Mouse (Mus musculus) myocyte (in vitro differentiated cells): ENCODE measurements around the gene Scn4b.

ENCODE experiments used
- MAX ChIP-seq: IDR thresholded peaks from one replicate; pipeline ENCODE4 v1.6.1; 2011; ENCODE audit warnings: low read depth, mild to moderate bottlenecking, control low read depth
- MYOD1 ChIP-seq, 3 experiments: IDR thresholded peaks; one replicate each; pipeline ENCODE4 v1.6.1; 2011; ENCODE audit warnings: control low read depth in 2 of 3, low read depth in 2 of 3, mild to moderate bottlenecking in 2 of 3, moderate library complexity in 1 of 3; ENCODE audit not compliant: insufficient read length in 2 of 3, control insufficient read depth in 1 of 3
- MYOG ChIP-seq, 3 experiments: IDR thresholded peaks; one replicate each; pipeline ENCODE4 v1.6.1; 2011; ENCODE audit warnings: control low read depth in 2 of 3, low read depth in 2 of 3, mild to moderate bottlenecking in 2 of 3; ENCODE audit not compliant: insufficient read length in 2 of 3, control insufficient read depth in 1 of 3, insufficient read depth in 1 of 3
- POLR2A ChIP-seq: IDR thresholded peaks from one replicate; pipeline ENCODE4 v1.6.1; 2011; ENCODE audit warnings: low read depth, mild to moderate bottlenecking, control low read depth, moderate library complexity; ENCODE audit not compliant: insufficient read length
- POLR2AphosphoS2 ChIP-seq: IDR thresholded peaks from one replicate; pipeline ENCODE4 v1.6.1; 2011; ENCODE audit warnings: low read depth, control low read depth; ENCODE audit not compliant: insufficient read length
- SRF ChIP-seq: IDR thresholded peaks from one replicate; pipeline ENCODE4 v1.6.1; 2011; ENCODE audit warnings: low read depth; ENCODE audit not compliant: control insufficient read depth, insufficient read length
- USF1 ChIP-seq: IDR thresholded peaks from one replicate; pipeline ENCODE4 v1.6.1; 2011; ENCODE audit warnings: low read depth, mild to moderate bottlenecking, control low read depth, moderate library complexity

- TF ChIP-seq USF1 (no peak), POLR2AphosphoS2 (no peak), POLR2A (no peak), MAX (no peak), SRF (no peak), MYOG (IDR thresholded peaks at IDR 0.05; ENCODE audit: control insufficient read depth in 1 of 3, insufficient read depth in 1 of 3, insufficient read length in 2 of 3, low read depth in 2 of 3) (no peak), MYOD1 (IDR thresholded peaks at IDR 0.05; ENCODE audit: control insufficient read depth in 1 of 3, insufficient read length in 2 of 3, low read depth in 2 of 3) (no peak)
These were observed 16.4 kb upstream of the Scn4b start for GRCm38 (mm10) chr9:45121769-45122168.
